Mouse (Mus musculus): ENCODE results near the gene Gclm.

DNA sequence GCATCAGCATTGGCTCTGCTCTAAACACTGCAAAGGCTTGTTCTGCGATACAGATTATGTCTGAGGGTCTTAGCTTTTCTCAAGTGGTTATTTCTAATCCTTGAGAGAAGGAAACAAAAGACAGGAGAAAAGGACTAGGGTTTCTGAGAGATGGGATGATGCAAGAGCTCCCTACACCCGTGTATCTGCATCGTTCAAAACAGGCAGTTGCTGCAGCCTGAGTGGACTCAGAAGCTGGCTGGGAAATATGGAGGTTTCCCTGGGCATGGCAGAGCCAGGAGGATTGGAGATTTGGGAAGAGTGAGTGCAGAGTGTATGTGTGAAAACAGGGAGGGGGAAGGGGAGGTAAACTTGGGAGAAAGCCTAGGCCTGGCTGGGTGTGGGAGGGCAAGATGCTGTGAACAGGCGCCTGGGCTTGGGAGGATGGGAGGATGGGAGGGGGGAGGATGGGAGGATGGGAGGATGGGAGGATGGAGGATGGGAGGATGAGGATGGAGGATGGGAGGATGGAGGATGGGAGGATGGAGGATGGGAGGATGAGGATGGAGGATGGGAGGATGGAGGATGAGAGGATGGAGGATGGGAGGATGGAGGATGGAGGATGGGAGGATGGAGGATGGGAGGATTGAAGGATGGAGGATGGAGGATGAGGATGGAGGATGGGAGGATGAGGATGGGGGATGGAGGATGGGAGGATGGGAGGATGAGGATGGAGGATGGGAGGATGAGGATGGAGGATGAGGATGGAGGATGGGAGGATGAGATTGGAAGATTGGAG lies 62.7 kb downstream of the Gclm start:
- TF ChIP-seq CTCF (IDR thresholded peaks at IDR 0.05; ENCODE audit: low read depth) (no peak), EP300 (IDR thresholded peaks at IDR 0.05; ENCODE audit: low read depth) (no peak)

Data from heart, postnatal 0 days (tissue).